Mouse (Mus musculus) gastrocnemius, postnatal 10 days (tissue): ENCODE measurements at regions not wholly inside any gene's neighbourhood (a gene's known extent, or its start where the extent isn't known, plus 50 kb on each side); places are given as distances from the start of the nearest gene placed in this dataset.

Source experiments
- DNase-seq: peaks from one replicate; pipeline ENCODE4 v3.0.0; 2021; ENCODE audit warnings: mixed read lengths

DNA sequence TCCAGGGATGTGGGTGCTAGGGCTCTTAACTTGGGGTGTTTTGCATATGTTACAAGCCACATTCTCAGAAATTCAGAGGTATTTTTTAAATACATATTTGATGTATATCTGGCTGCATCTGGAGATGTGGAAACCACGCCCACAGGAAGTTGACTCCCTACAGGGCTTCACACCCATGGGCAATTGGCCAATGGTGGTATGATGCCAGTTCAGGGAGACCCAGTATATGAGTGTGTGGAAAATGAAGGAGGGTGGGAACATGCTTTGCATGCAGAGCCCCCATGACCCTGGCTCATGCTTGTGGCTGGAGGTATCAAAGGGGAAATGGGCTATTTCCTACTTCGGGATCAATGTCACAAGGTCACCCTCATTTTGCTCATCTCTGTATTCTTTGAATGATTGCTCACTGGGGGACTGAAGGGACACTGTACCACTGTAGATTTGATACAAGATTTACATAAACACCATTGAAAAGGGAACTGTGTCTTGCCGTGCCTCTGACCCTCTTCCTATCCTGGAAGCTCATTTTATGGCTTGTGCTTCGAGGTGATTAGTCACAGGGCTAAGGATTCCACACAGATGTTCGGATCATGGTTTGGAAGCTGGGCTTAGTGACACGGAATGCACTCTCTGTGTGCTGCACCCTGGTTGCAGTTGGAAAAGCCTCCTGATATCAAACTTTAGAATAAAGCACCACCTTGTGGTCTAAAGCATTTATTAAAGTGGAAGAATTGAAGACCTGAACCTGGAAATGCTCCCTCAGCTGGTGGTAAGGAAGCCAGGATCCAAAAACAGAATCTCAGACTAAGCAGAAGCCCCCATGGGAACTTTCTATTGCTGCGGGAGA, 56.8 kb upstream of the Edn1 start:
- DNase-seq = peak; percentile 6

DNA sequence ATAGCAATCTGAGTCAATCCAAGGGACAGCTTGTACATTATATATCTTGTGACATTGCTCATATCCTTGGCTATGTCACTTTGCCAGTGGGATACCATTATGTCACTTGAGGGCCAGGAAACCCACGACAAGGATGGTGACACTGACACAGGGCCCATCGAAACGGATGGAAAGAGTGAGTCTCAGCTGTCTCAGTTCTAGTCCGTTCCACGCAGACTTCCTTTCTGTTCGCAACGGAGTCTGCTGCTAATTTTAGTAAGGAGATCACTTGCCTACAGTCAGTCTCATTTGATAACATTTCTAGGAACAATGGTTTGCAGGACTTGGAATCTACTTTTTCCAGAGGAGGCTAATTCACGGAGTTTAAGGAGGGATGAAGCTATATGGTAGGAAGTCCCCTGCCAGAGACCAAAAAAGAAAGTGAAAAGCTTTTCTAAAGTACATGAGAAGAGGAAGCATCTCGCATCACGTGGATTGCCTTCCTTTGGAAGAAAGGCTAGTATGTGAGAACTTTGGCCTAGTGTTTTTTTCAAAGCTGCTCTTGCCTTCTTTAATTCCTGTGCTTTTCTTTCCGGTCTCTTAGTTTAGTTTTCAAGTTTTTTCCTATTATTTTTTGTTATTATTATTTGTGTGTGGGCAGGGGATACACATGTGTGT, 55.4 kb upstream of the Edn1 start:
- no peak for DNase-seq
